Mouse (Mus musculus): Measurements from ENCODE around the gene Hs6st3. TPM values are rescaled to one million over a fixed set of nuclear protein-coding genes. Genes with fewer than 3 reads are reported as not detected.

The Hs6st3 gene
- polyA plus RNA-seq, 1 experiment from 2014 or later = 0.11 TPM

DNA sequence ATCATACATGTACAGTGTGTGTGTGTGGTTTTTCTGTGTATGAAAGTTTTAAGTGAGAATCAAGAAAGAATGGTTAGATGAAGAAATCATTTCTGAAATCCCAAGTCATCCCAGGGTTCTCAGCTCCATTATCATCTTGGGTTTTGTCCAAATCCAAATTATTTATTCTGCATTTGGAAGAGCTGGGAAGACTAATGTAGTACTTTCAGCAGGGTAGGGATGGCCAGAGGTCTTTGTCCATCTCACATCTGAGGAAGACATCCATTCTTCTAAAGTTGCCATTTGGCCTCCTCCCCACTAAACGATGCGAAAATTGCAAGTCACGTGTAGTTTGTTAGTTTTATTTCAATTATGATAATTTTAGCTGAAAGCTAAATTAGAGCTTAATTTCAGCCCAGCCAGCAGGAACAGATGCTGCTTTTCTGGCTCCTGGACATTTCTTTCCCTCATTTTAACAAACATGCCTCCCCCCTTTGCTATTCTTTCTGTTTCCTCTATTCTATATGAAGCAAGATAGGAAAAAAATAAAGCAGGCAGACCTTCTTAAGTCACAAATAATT lies 229.8 kb downstream of the Hs6st3 start:
- Histone ChIP-seq H3K36me3 (ENCODE audit: control insufficient read depth, insufficient read depth, low read length) (no peaks in the 10 kb centered on the region), H3K4me1 (ENCODE audit: control insufficient read depth in 2 of 2, insufficient read depth in 2 of 2, low read length in 2 of 2) (no peaks in the 10 kb centered on the region), H3K27ac (replicated peaks in 1 of 2; ENCODE audit: control insufficient read depth in 1 of 2, insufficient read depth in 1 of 2, low read depth in 2 of 2, low read length in 2 of 2) (no peak overlapping the region), H3K9me3 (ENCODE audit: control insufficient read depth, low read length) (no peaks in the 10 kb centered on the region), H3K27me3 (ENCODE audit: control insufficient read depth, insufficient read depth, low read length) (no peaks in the 10 kb centered on the region), H3K9ac (ENCODE audit: low read length) (no peak overlapping the region), H3K4me2 (ENCODE audit: low read length) (no peak overlapping the region), H3K4me3 (ENCODE audit: control insufficient read depth in 1 of 2, insufficient read depth in 1 of 2, low read depth in 1 of 2, low read length in 2 of 2) (no peak overlapping the region)
- no peak for ATAC-seq (ENCODE audit: insufficient number of reproducible peaks, insufficient read depth, low FRiP score, low read depth)
- 80% methylated on average over 3 of the region's 3 CpGs for WGBS

DNA sequence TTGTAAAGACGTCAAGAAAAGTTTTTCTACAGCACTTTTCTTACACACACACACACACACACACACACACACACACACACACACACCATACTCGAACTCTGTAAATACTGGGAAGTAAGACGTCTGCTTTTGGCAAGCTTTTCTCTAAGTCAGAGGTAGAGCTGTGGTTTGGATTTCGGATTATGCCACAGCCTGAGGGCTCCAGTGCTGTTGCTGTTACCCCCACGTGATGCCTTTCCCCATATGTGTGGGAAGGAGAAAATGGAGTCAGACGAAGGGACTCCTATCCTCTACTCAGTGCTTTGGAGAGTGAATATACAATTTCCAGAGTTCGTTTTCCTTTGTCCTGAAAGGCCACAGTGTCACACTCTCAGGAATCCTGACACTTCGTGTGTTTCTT lies 231.1 kb downstream of the Hs6st3 start:
- no peak overlapping the region for H3K9ac ChIP-seq (ENCODE audit: low read length)
- H3K4me3 ChIP-seq (ENCODE audit: control insufficient read depth in 1 of 2, insufficient read depth in 1 of 2, low read depth in 1 of 2, low read length in 2 of 2) = no peak overlapping the region
- WGBS = 76% methylated on average over 8 of the region's 8 CpGs
- no peaks in the 10 kb centered on the region for H3K27me3 ChIP-seq (ENCODE audit: control insufficient read depth, insufficient read depth, low read length)
- no peaks in the 10 kb centered on the region for H3K4me1 ChIP-seq (ENCODE audit: control insufficient read depth in 2 of 2, insufficient read depth in 2 of 2, low read length in 2 of 2)
- H3K27ac ChIP-seq (replicated peaks in 1 of 2; ENCODE audit: control insufficient read depth in 1 of 2, insufficient read depth in 1 of 2, low read depth in 2 of 2, low read length in 2 of 2) = no peak overlapping the region
- no peaks in the 10 kb centered on the region for H3K36me3 ChIP-seq (ENCODE audit: control insufficient read depth, insufficient read depth, low read length)
- H3K4me2 ChIP-seq (ENCODE audit: low read length) = no peak overlapping the region
- H3K9me3 ChIP-seq (ENCODE audit: control insufficient read depth, low read length) = no peaks in the 10 kb centered on the region
- ATAC-seq (ENCODE audit: insufficient number of reproducible peaks, insufficient read depth, low FRiP score, low read depth) = no peak

DNA sequence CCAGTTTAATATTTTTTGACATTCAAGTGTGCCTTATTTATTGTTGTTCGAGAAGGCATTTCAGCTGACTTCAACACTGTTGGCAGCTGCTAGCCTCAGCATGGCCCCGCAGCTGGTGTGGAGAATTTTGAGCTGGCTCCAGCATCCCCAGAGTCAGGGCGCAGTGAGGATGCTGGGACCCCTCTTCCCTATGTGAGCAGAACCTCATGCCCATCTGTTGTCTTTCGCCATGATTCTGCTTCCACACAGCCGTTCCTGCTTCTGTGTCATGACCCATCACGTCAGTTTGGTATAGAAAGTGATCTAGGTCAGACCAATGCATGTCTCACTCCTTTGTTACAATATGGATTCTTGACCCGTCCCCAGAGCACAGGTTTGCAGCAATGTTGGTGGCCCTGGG lies 231.9 kb downstream of the Hs6st3 start:
- Histone ChIP-seq H3K4me1 (ENCODE audit: control insufficient read depth in 2 of 2, insufficient read depth in 2 of 2, low read length in 2 of 2) (no peaks in the 10 kb centered on the region), H3K27me3 (ENCODE audit: control insufficient read depth, insufficient read depth, low read length) (no peaks in the 10 kb centered on the region), H3K27ac (replicated peaks in 1 of 2; ENCODE audit: control insufficient read depth in 1 of 2, insufficient read depth in 1 of 2, low read depth in 2 of 2, low read length in 2 of 2) (no peak overlapping the region), H3K4me3 (ENCODE audit: control insufficient read depth in 1 of 2, insufficient read depth in 1 of 2, low read depth in 1 of 2, low read length in 2 of 2) (no peak overlapping the region), H3K9me3 (ENCODE audit: control insufficient read depth, low read length) (no peaks in the 10 kb centered on the region), H3K36me3 (ENCODE audit: control insufficient read depth, insufficient read depth, low read length) (no peaks in the 10 kb centered on the region), H3K9ac (ENCODE audit: low read length) (no peak overlapping the region), H3K4me2 (ENCODE audit: low read length) (no peak overlapping the region)
- WGBS = 85% methylated on average over 7 of the region's 7 CpGs
- no peak for ATAC-seq (ENCODE audit: insufficient number of reproducible peaks, insufficient read depth, low FRiP score, low read depth)

DNA sequence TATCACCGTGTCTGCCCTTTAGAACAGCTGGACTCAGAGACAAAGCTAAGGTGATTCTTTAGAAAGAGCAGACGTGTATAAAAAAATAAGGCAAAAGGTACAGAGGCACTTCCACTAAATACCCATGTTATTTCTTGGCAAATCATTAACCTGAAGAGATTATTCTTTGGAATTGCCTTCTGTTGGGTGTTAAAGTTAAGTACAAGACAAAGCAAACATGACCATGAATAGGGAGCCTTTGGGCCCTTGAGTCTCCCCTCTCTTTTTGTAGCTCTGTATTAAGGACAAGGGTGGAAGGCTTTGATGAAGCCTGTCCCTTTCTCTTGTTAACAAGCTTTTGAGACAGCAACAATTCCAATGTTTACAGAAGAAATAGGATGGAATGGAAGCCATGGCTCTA lies 241.2 kb downstream of the Hs6st3 start:
- WGBS = 71% methylated on average over 2 of the region's 2 CpGs
- ATAC-seq (ENCODE audit: insufficient number of reproducible peaks, insufficient read depth, low FRiP score, low read depth) = no peak
- no peak overlapping the region for H3K27ac ChIP-seq (replicated peaks in 1 of 2; ENCODE audit: control insufficient read depth in 1 of 2, insufficient read depth in 1 of 2, low read depth in 2 of 2, low read length in 2 of 2)

DNA sequence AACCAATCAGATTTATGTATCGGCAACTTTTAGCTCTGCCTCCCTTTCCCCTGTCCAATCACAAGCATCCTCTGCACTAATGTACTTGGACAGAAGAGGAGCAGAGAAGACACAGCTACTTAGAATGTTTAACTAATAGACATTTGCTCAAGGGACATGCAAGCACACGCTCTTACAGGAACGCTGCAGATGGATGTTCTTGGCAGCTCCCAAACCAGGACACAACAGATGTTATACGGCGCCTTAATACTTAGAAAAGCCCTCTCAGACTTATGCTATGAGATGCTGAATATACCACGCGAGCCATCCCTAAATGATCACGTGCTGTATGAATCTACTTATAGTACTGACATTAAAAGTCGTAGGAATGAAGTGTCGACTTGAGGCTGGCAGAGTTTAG lies 263.5 kb downstream of the Hs6st3 start:
- Histone ChIP-seq H3K27ac (replicated peaks in 1 of 2; ENCODE audit: control insufficient read depth in 1 of 2, insufficient read depth in 1 of 2, low read depth in 2 of 2, low read length in 2 of 2) (no peak overlapping the region), H3K36me3 (ENCODE audit: control insufficient read depth, insufficient read depth, low read length) (no peaks in the 10 kb centered on the region), H3K4me1 (ENCODE audit: control insufficient read depth in 2 of 2, insufficient read depth in 2 of 2, low read length in 2 of 2) (no peaks in the 10 kb centered on the region), H3K4me2 (ENCODE audit: low read length) (no peak overlapping the region), H3K4me3 (ENCODE audit: control insufficient read depth in 1 of 2, insufficient read depth in 1 of 2, low read depth in 1 of 2, low read length in 2 of 2) (no peak overlapping the region), H3K27me3 (ENCODE audit: control insufficient read depth, insufficient read depth, low read length) (no peaks in the 10 kb centered on the region), H3K9me3 (ENCODE audit: control insufficient read depth, low read length) (no peaks in the 10 kb centered on the region), H3K9ac (ENCODE audit: low read length) (no peak overlapping the region)
- 79% methylated on average over 10 of the region's 10 CpGs for WGBS
- ATAC-seq (ENCODE audit: insufficient number of reproducible peaks, insufficient read depth, low FRiP score, low read depth) = no peak

More for the DNA sequence above, 241.2 kb downstream of the Hs6st3 start:
- Histone ChIP-seq H3K36me3 (ENCODE audit: control insufficient read depth, insufficient read depth, low read length) (no peaks in the 10 kb centered on the region), H3K4me2 (ENCODE audit: low read length) (no peak overlapping the region), H3K4me3 (ENCODE audit: control insufficient read depth in 1 of 2, insufficient read depth in 1 of 2, low read depth in 1 of 2, low read length in 2 of 2) (no peak overlapping the region), H3K27me3 (ENCODE audit: control insufficient read depth, insufficient read depth, low read length) (no peaks in the 10 kb centered on the region), H3K4me1 (ENCODE audit: control insufficient read depth in 2 of 2, insufficient read depth in 2 of 2, low read length in 2 of 2) (no peaks in the 10 kb centered on the region), H3K9ac (ENCODE audit: low read length) (no peak overlapping the region), H3K9me3 (ENCODE audit: control insufficient read depth, low read length) (no peaks in the 10 kb centered on the region)

DNA sequence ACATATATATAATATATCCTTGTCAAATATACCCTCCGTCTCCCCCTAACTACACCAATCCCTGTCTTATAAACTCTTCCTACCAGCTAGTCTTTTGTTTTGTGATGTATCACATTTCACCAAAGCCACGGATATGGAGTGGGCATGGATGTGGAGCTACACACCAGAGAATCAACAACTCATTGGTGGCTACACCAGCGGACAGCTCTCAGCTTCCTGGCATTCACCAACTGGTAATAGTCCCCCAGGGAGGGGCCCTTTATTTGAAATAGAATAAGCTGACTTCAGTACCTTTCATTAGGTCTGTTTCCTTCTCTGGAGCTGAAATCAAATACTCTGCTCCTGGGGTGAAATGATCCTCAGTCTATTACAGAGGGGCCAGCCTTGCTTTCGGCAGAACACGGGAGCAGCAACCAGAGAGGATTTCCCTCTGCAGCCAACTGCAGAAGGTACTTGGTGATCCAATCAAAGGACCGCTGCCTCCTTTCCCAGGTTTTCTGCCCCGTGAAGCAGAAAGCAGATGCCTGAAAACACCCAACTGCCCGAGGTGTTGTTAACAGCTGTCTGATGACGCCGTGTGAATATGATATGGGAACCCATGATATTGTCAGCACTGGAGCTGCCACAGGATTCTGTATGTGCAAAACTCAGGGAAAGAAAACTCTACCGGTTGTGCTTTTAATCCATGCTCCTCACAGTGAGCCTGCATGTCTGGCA lies 271.4 kb downstream of the Hs6st3 start:
- H3K27me3 ChIP-seq (ENCODE audit: control insufficient read depth, insufficient read depth, low read length) = no peaks in the 10 kb centered on the region
- H3K27ac ChIP-seq (replicated peaks in 1 of 2; ENCODE audit: control insufficient read depth in 1 of 2, insufficient read depth in 1 of 2, low read depth in 2 of 2, low read length in 2 of 2) = no peak overlapping the region
- H3K4me2 ChIP-seq (ENCODE audit: low read length) = no peak overlapping the region
- no peak for ATAC-seq (ENCODE audit: insufficient number of reproducible peaks, insufficient read depth, low FRiP score, low read depth)
- H3K9me3 ChIP-seq (ENCODE audit: control insufficient read depth, low read length) = no peaks in the 10 kb centered on the region
- no peak overlapping the region for H3K9ac ChIP-seq (ENCODE audit: low read length)
- H3K36me3 ChIP-seq (ENCODE audit: control insufficient read depth, insufficient read depth, low read length) = no peaks in the 10 kb centered on the region
- WGBS = 67% methylated on average over 11 of the region's 11 CpGs
- H3K4me1 ChIP-seq (ENCODE audit: control insufficient read depth in 2 of 2, insufficient read depth in 2 of 2, low read length in 2 of 2) = no peaks in the 10 kb centered on the region
- no peak overlapping the region for H3K4me3 ChIP-seq (ENCODE audit: control insufficient read depth in 1 of 2, insufficient read depth in 1 of 2, low read depth in 1 of 2, low read length in 2 of 2)

DNA sequence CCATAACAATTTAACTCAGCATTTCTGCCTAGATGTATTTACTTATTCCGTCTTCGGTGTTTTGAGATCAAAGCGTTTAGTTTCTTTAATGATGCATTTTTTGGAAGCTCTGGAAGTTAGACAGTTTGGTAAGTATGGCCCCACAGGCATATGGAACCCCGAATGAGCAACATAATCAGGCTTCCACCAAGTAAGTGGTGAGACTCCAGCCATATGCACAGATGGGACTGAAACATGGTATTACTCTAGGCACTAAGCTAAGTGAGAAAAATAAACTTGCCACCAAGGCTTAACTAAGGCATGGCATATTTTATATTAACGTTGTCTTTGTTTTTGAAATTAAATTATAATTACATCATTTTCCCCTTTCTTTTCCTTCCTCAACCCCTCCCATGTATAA lies 284.8 kb downstream of the Hs6st3 start:
- Histone ChIP-seq H3K4me1 (ENCODE audit: control insufficient read depth in 2 of 2, insufficient read depth in 2 of 2, low read length in 2 of 2) (no peaks in the 10 kb centered on the region), H3K9me3 (ENCODE audit: control insufficient read depth, low read length) (no peaks in the 10 kb centered on the region), H3K27me3 (ENCODE audit: control insufficient read depth, insufficient read depth, low read length) (no peaks in the 10 kb centered on the region), H3K9ac (ENCODE audit: low read length) (no peak overlapping the region), H3K36me3 (ENCODE audit: control insufficient read depth, insufficient read depth, low read length) (no peaks in the 10 kb centered on the region), H3K27ac (replicated peaks in 1 of 2; ENCODE audit: control insufficient read depth in 1 of 2, insufficient read depth in 1 of 2, low read depth in 2 of 2, low read length in 2 of 2) (no peak overlapping the region), H3K4me3 (ENCODE audit: control insufficient read depth in 1 of 2, insufficient read depth in 1 of 2, low read depth in 1 of 2, low read length in 2 of 2) (no peak overlapping the region), H3K4me2 (ENCODE audit: low read length) (no peak overlapping the region)
- no peak for ATAC-seq (ENCODE audit: insufficient number of reproducible peaks, insufficient read depth, low FRiP score, low read depth)
- 82% methylated on average over 5 of the region's 5 CpGs for WGBS

DNA sequence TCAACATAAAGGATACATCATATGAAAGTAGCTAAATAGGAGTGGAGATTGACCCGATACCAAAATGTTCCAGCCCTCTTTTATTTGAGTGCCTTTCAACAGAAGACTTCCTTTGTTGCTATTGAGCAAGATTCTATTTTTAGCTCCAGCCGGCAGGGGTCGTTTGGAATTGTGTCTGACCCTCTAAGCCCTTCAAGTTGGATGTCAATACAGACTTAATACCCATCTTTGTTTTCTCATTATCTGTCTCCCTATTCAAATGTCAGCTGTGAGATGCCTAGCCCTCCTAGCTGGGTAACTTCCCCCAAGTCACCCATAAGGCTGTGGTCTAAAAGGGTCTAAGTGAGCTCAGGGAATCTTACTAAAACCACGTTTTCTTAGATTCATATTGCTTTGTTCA lies 312.3 kb downstream of the Hs6st3 start:
- Histone ChIP-seq H3K9ac (ENCODE audit: low read length) (no peak overlapping the region), H3K4me1 (ENCODE audit: control insufficient read depth in 2 of 2, insufficient read depth in 2 of 2, low read length in 2 of 2) (no peaks in the 10 kb centered on the region), H3K4me3 (ENCODE audit: control insufficient read depth in 1 of 2, insufficient read depth in 1 of 2, low read depth in 1 of 2, low read length in 2 of 2) (no peak overlapping the region), H3K36me3 (ENCODE audit: control insufficient read depth, insufficient read depth, low read length) (no peaks in the 10 kb centered on the region), H3K27ac (replicated peaks in 1 of 2; ENCODE audit: control insufficient read depth in 1 of 2, insufficient read depth in 1 of 2, low read depth in 2 of 2, low read length in 2 of 2) (no peak overlapping the region), H3K9me3 (ENCODE audit: control insufficient read depth, low read length) (no peaks in the 10 kb centered on the region), H3K4me2 (ENCODE audit: low read length) (no peak overlapping the region), H3K27me3 (ENCODE audit: control insufficient read depth, insufficient read depth, low read length) (no peaks in the 10 kb centered on the region)
- 26% methylated on average over 4 of the region's 4 CpGs for WGBS
- ATAC-seq (ENCODE audit: insufficient number of reproducible peaks, insufficient read depth, low FRiP score, low read depth) = no peak
